Mouse (Mus musculus) cerebellum, adult 2 months (tissue): ENCODE data around the gene Luzp2.

Experiments used
- CTCF ChIP-seq: fragments of 200-500 bp; IDR thresholded peaks from 2 replicates; pipeline ENCODE4 v1.5.1; 2011; ENCODE audit warnings: low read depth, mild to moderate bottlenecking, control low read depth, low read length, moderate library complexity, borderline replicate concordance; ENCODE audit not compliant: insufficient read depth
- POLR2A ChIP-seq: fragments of 200-500 bp; IDR thresholded peaks from 2 replicates; pipeline ENCODE4 v1.6.1; 2011; ENCODE audit warnings: low read length, control low read depth, borderline replicate concordance; ENCODE audit not compliant: insufficient read depth

DNA sequence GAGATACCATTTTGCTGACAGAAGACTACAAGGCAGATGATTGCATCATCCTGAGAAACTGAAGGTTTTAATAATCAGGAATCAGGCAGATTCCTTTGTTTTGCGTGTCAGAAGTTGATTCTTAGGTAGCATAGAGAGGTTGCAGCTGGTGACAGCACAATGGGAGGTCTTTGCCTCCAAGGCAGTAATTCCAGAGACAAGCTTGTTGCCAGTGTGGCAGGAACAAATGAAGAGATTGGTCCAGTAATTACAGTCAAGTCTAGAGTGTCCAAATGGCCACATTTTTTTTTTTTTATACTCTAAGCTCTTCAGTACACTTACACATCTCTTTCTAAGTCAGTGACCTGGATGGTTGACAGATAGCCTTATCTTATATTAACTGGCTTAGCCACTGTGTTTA is 78.7 kb downstream of the Luzp2 start:
- TF ChIP-seq POLR2A (no peak), CTCF (no peak)
